Mouse (Mus musculus): ENCODE results near the gene Ckap4. TPM values are rescaled to one million over a fixed set of nuclear protein-coding genes. Genes with fewer than 3 reads are reported as not detected.
"Not testable (repeated sequence)": the region's sequence is repeated elsewhere in the genome, so short reads cannot be mapped to it uniquely, and the experiment has no call there.

The Ckap4 gene
- total RNA-seq, 2 experiments from 2014 or later, result 52.3 to 53.4 TPM

GRCm38 (mm10) chr10:84514038-84514578 lies 19.8 kb downstream of the Ckap4 start:
- DNase-seq, result peak; percentile 60
- intact Hi-C loops (cut with DNase I), result no loop called here

GRCm38 (mm10) chr10:84512766-84513165 lies 21.1 kb downstream of the Ckap4 start:
- intact Hi-C loops (cut with DNase I), result no loop called here

DNA sequence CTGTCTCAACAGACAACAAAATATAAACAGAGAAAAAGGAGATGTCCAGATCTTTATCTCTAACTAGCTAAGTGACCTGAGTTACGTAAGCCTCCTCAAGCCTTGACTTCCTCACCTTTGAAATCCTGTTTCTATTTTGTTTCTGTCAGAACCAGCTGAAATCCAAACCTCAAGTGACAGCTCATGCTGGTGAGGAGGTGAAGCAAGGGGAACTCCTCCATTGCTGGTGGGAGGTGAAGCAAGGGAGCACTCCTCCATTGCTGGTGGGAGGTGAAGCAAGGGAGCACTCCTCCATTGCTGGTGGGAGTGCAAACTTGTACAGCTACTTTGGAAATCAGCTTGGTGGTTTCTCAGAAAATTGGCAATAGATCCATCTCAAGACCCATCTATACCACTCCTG lies 25.3 kb downstream of the Ckap4 start:
- intact Hi-C loops (cut with DNase I), result no loop called here
- no peak for DNase-seq

More at GRCm38 (mm10) chr10:84512766-84513165, 21.1 kb downstream of the Ckap4 start:
- DNase-seq, result no peak

DNA sequence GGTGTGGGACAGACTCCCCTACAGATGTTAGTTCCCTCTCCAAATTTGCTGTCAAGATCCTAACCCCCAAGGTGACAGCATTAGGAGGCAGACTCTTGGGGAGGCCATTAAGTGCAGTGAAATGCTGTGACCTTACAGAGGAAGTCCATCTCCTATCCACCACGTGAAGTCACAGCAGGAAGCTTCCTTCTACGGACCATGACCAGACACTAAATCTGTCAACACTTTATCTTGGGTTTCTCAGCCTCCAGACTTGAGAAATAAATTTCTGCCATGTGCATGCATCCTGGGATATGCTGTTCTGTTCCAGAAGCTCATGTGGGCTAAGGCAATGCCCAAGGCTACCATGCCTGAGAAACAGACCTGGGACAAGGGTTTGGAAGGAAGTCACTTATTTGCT lies 35.0 kb downstream of the Ckap4 start:
- no peak for DNase-seq
- intact Hi-C loops (cut with DNase I), result no loop called here

DNA sequence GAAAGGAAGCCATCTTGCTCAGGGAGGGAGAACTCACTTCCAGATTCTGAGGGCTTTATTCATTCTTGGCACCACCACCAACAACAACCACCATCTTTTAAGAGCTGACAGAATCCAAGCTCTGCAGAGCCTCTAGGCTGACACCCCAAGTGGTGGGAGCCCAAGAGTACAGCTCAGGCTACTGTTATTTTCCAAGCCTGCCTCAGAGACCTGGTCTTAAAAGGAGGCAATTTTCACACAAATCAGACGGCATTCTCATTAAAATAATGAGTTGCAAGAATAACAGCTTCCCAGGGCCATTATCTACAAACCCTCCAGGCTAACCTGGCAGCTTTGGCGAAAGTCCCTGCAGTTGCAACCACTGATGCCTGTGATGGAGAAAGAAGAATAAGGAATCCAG lies 37.1 kb downstream of the Ckap4 start:
- intact Hi-C loops (cut with DNase I), result no loop called here
- no peak for DNase-seq

- intact Hi-C loops (cut with DNase I), result no loop called here
Measured at GRCm38 (mm10) chr10:84494432-84494831, 39.4 kb downstream of the Ckap4 start.

GRCm38 (mm10) chr10:84490115-84490514 lies 43.7 kb downstream of the Ckap4 start:
- no peak for DNase-seq
- intact Hi-C loops (cut with DNase I), result no loop called here

More at GRCm38 (mm10) chr10:84494432-84494831, 39.4 kb downstream of the Ckap4 start:
- DNase-seq, result no peak

- peak; percentile 44 for DNase-seq
- intact Hi-C loops (cut with DNase I), result no loop called here
Measured at GRCm38 (mm10) chr10:84488315-84488714, 45.5 kb downstream of the Ckap4 start.

DNA sequence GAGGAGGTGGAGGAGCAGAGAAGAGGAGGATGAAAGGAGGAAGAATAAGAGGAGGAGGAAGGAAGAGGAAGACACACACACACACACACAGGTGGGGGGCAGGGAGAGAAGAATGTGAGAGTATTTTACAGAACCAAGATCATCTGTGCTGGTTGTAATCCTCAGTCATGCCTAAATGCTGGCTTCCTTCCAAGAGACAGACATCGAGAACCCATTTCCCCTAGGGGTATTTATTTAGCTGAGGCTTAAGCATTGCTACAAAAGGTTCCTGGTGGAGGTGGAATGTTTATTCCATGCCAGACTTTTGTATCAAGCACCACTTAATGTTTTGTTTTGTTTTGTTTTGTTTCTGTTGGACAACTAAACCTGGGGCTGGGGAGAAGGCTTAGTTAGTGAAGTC lies 49.2 kb downstream of the Ckap4 start:
- no peak for DNase-seq
- intact Hi-C loops (cut with DNase I), result no loop called here

DNA sequence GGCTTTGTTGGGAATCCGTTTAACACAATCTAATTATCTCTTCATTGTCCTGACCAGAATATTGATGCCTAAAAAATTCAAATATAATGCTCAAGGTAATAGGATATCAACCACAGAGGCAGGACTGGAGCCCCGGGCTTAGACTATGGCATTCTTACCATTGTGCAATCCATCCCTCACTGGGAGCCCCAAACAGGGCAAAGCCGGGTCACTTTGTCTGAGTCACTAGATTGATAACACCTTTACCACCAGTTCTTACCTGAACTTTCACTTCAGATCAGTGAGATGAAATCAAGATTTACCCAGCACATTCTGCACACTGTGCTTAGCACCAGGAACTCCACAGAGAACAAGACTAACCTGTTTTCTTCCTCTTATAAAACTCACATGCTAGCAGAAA lies 50.3 kb downstream of the Ckap4 start:
- intact Hi-C loops (cut with DNase I), result no loop called here
- DNase-seq, result no peak

DNA sequence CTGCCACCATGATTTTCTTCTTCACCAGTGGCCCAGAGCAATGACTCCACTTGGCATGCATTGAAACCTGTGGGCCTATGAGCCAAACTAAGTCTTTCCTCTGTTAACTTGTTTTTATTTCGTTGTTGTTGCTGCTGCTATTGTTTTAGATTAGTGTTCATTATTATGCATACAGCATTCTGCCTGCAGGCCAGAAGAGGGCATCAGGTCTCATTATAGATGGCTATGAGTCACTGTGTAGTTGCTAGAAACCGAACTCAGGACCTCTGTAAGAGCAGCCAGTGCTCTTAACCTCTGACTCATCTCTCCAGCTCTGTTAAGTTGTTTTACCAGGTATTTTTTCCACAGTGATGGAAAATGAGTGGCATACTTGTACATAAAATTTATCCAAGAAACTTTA lies 50.8 kb downstream of the Ckap4 start:
- DNase-seq, result no peak
- intact Hi-C loops (cut with DNase I), result no loop called here

DNA sequence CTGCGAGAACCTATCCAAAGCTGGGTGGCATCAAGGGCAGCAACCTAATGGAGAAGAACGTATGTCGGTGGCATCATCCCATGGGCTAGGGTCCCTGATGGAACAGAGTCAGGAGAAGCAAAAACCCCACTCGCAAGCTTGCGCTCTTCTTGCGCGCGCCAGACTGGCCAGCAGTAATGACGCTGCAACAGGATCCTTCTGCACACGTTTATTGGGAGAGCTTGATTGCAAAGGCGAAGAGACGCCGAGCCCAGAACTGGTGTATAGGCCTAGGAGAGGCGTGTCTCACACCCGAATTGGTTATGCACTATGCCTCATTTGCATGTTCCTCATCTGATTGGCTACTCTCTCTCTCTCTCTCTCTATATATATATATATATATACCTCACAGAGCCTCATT lies 51.4 kb downstream of the Ckap4 start:
- intact Hi-C loops (cut with DNase I); DNase-seq: not testable (repeated sequence)

DNA sequence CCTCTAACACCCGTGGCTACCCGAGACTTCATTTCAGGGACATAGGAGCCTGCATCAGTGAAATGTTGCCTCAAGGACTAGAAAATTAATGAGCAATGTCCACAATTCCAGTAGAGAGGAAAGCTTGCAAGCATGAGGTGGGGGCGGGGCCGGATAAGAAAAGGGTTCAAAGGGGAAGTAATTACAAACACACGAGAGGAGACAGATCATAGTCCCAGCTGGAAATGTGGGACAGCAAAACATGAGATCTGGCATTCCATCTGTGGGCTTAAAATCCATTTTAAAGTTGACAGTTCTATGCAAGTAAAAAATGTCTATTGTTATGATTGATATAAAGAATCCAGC lies 52.6 kb downstream of the Ckap4 start:
- intact Hi-C loops (cut with DNase I), result no loop called here
- DNase-seq, result no peak

DNA sequence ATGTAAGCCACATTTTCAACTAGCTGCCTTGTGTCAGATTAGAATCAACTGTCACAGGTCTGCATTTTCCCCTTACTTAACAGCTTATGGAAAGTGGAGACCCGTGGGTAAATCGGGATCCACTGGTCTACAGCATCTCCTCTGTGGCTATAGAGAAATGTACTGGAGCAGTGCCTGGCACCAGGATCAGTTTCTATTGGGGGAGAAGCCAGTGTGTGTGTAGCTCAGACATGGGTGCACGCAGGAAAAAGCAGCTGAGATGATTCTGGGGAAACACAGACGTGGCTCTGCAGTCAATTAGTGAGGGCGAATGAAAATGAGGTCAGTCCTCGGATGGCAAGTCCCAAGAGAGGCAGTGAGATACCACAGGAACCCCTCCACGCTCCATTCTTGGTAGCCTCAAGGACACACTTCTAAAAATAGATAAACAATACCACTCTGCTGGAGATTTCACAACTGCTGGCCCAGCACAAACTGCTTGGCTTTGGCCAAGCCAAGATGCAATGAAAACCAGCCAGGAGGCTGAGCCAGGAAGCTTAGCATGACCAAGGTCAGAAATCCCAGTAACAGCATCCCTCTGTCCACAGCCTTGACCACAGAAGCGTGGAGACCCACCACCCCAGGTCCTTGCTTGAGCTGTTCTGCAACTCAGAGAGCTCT lies 53.1 kb downstream of the Ckap4 start:
- intact Hi-C loops (cut with DNase I), result no loop called here
- no peak for DNase-seq

DNA sequence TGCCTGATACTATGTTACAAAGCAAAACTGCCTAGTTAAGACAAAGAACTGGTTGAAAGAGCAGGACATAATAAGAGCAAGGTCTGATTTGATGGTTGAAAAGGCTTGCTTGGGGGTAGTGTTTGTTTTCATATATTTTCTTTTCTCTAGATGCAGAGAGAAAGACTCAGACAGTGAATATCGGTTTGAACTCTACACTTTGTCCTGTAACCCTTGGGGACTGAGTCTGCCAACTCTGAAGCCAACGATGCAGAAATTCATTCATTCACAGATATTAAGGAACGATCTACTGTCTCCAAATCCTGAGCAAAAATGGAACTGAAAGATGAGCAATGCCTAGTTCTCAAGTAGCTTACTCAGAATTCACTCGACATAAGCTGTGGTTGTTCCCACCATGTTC lies 53.7 kb downstream of the Ckap4 start:
- intact Hi-C loops (cut with DNase I), result no loop called here

GRCm38 (mm10) chr10:84477613-84478076 lies 56.2 kb downstream of the Ckap4 start:
- intact Hi-C loops (cut with DNase I), result no loop called here
- no peak for DNase-seq

More for the DNA sequence above, 53.7 kb downstream of the Ckap4 start:
- DNase-seq, result no peak

DNA sequence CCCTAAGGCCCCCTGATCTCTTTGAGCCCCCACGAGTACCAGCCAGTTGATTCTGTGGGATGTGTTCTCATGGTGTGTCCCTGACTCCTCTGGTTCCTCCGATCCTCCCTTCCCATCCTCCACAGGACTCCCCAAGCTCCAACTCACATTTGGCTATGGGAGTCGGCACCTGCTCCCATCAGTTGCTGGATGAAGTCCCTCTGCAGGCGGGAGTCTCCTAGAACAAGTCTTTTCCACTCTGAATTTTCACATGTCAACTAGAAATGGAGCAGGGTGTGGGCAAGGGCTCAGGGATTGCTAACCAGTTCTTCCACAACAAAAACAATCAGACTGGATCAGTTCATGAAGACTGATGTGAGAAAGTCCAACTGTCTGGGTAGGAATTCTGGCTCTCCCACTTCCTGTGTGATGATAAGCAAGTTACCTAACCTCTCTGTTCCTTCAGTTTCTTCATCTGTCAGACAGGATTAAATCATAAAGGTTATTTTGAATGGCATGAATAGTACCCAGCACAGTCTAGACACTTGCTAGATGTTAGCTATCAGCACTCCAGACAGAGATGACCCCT lies 56.7 kb downstream of the Ckap4 start:
- intact Hi-C loops (cut with DNase I), result no loop called here
- no peak for DNase-seq

Other genes with a start within 250 kb of the Ckap4 start
- 10 to 100 TPM; 51.7 to 53.0 TPM for gene Nuak1, start 93.5 kb downstream of the Ckap4 start, total RNA-seq (2021)
- 10 to 100 TPM; 14.2 to 15.5 TPM for gene Tcp11l2, start 42.6 kb upstream of the Ckap4 start, total RNA-seq (2021)
- gene Polr3b, start 88.2 kb upstream of the Ckap4 start, total RNA-seq (2021), result 10 to 100 TPM; 17.6 to 18.0 TPM
- 10 to 100 TPM in 1 of 2 experiments, 1 to 10 TPM in 1; 9.4 to 10.1 TPM for gene Rfx4, start 222.0 kb upstream of the Ckap4 start, total RNA-seq (2021)

Data from left cerebral cortex, postnatal 4 days (tissue).